Mouse (Mus musculus): ENCODE measurements around the gene Arl9.

DNA sequence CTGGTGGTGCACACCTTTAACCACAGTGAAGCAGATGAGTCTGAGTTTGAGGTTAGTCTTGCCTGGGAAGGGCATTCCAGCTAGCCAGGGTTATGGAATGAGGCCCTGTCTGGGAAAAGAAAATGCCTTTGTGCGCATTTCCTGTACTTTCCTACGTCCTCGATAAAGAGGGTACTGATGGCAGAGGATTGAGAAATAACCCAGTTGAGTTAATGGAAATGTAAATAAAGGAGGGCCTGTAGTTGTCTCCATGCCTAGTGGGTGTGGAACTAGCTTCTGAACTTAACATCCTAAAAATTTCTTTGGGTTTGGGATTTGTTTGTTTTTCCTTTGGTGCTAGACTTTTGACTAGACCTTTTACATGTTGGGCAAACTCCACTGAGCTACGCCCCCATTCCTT is 48.4 kb upstream of the Arl9 start:
- TF ChIP-seq CTCF (IDR thresholded peaks at IDR 0.05; ENCODE audit: control insufficient read depth, insufficient read depth, low read length), result no peak
- no peak for TF ChIP-seq POLR2A (IDR thresholded peaks at IDR 0.05; ENCODE audit: borderline replicate concordance, control insufficient read depth, low read depth, low read length)

All from bone marrow, adult 2 months (tissue).